Mouse (Mus musculus): ENCODE results near the gene Tmem178b.

- no peak for TF ChIP-seq CTCF (IDR thresholded peaks at IDR 0.05; ENCODE audit: insufficient read depth, low read depth, low read length)
- no peak for TF ChIP-seq POLR2A (IDR thresholded peaks at IDR 0.05; ENCODE audit: insufficient read depth, low read depth, low read length)
Observed at GRCm38 (mm10) chr6:40225585-40226280, 352.7 kb downstream of the Tmem178b start.

Data from olfactory bulb, adult 2 months (tissue).